Comparison of ENCODE assay signal across 8 mouse cellular contexts in genomic region chr3:96328060-96328729, GRCm38 (mm10). TPM values are rescaled to one million over a fixed set of nuclear protein-coding genes. Genes with fewer than 3 reads are reported as not detected.
A peak's percentile ranks its signal among the peaks of the same experiment; 100 is the strongest.
DNase-seq lines count a peak whose midpoint lies in the region; ATAC-seq and TF ChIP-seq lines count a peak whose summit lies in the region.
"Not testable (repeated sequence)": the region's sequence is repeated elsewhere in the genome, so short reads cannot be mapped to it uniquely, and the experiment has no call there.

No protein-coding gene starts in this region.

- peak overlapping the region; percentile 26 for H3K4me3 ChIP-seq in forebrain, embryonic 14.5 days (ENCODE audit: low read depth, low read length)
- peak overlapping the region; percentile 28 for H3K4me3 ChIP-seq in kidney, postnatal 0 days (replicated peaks; ENCODE audit: low read depth, low read length)
- H3K4me3 ChIP-seq in liver, embryonic 16.5 days (ENCODE audit: low read depth, low read length), result peak overlapping the region; percentile 39
- H3K4me3 ChIP-seq in midbrain, embryonic 15.5 days, result peak overlapping the region; percentile 30
- H3K4me3 ChIP-seq in testis, adult 2 months (ENCODE audit: control insufficient read depth, low read depth, low read length), result peak overlapping the region; percentile 66

- WGBS in forebrain, embryonic 14.5 days, result under 1% methylated on average over 42 of the region's 49 CpGs
- under 1% methylated on average over 38 of the region's 49 CpGs for WGBS in kidney, postnatal 0 days
- under 1% methylated on average over 43 of the region's 49 CpGs for WGBS in liver, embryonic 16.5 days (ENCODE audit: insufficient replicate concordance)
- WGBS in midbrain, embryonic 15.5 days, result under 1% methylated on average over 49 of the region's 49 CpGs

- H3K4me1 ChIP-seq in forebrain, embryonic 14.5 days (ENCODE audit: control insufficient read depth, insufficient read depth, low read length); kidney, postnatal 0 days (replicated peaks; ENCODE audit: insufficient read depth, low read length); liver, embryonic 16.5 days (ENCODE audit: control insufficient read depth, low read depth, low read length); midbrain, embryonic 15.5 days; testis, adult 2 months (ENCODE audit: control insufficient read depth, insufficient read depth, low read length): not testable (repeated sequence)

- not testable (repeated sequence) for H3K36me3 ChIP-seq in forebrain, embryonic 14.5 days (ENCODE audit: control insufficient read depth, insufficient read depth, low read length); kidney, postnatal 0 days (ENCODE audit: insufficient read depth, low read length); liver, embryonic 16.5 days (ENCODE audit: control insufficient read depth, insufficient read depth); midbrain, embryonic 15.5 days (replicated peaks); testis, adult 2 months (ENCODE audit: control insufficient read depth, insufficient read depth, low read length)

- peaks cover 72% of the 10 kb centered on the region for H3K27me3 ChIP-seq in forebrain, embryonic 14.5 days (replicated peaks; ENCODE audit: control insufficient read depth, insufficient read depth, low read length)
- H3K27me3 ChIP-seq in kidney, postnatal 0 days (ENCODE audit: insufficient read depth, low read length), result peaks cover 77% of the 10 kb centered on the region
- peaks cover 60% of the 10 kb centered on the region for H3K27me3 ChIP-seq in liver, embryonic 16.5 days (ENCODE audit: control insufficient read depth, insufficient read depth, low read depth, low read length)
- H3K27me3 ChIP-seq in midbrain, embryonic 15.5 days (replicated peaks), result peaks cover 83% of the 10 kb centered on the region
- not testable (repeated sequence) for H3K27me3 ChIP-seq in testis, adult 2 months (ENCODE audit: control insufficient read depth, insufficient read depth, low read length)

- peak; percentile 35 for DNase-seq in brain, embryonic 14.5 days (ENCODE audit: low read depth)
- not testable (repeated sequence) for DNase-seq in forebrain, embryonic 14.5 days (ENCODE audit: low spot score)
- peak; percentile 44 for DNase-seq in heart, postnatal 4 days
- peak; percentile 31 for DNase-seq in kidney, postnatal 0 days (ENCODE audit: low spot score)

- peak overlapping the region; percentile 48 for H3K4me2 ChIP-seq in forebrain, embryonic 14.5 days (ENCODE audit: low read length)
- H3K4me2 ChIP-seq in kidney, postnatal 0 days (ENCODE audit: low read length), result peak overlapping the region; percentile 52
- peak overlapping the region; percentile 48 for H3K4me2 ChIP-seq in liver, embryonic 16.5 days (ENCODE audit: low read depth, low read length)
- H3K4me2 ChIP-seq in midbrain, embryonic 15.5 days, result peak overlapping the region; percentile 54

- not testable (repeated sequence) for H3K9ac ChIP-seq in forebrain, embryonic 14.5 days (ENCODE audit: low read length); liver, embryonic 16.5 days (ENCODE audit: low read depth, low read length); midbrain, embryonic 15.5 days
- H3K9ac ChIP-seq in kidney, postnatal 0 days (ENCODE audit: low read depth, low read length), result peak overlapping the region; percentile 47; the same call in 1 of the 2 replicates

- ATAC-seq in CD4-positive, CD25-positive, alpha-beta regulatory T cell, adult 4 months, result peak; percentile 31
- ATAC-seq in forebrain, embryonic 14.5 days, result peak; percentile 77
- ATAC-seq in kidney, postnatal 0 days (replicated peaks; ENCODE audit: low FRiP score, low read depth), result peak; percentile 93
- peak; percentile 84 for ATAC-seq in liver, embryonic 16.5 days (ENCODE audit: low read depth)
- peak; percentile 82 for ATAC-seq in midbrain, embryonic 15.5 days (replicated peaks)

- TF ChIP-seq POLR2A in brain, embryonic 14.5 days (IDR thresholded peaks at IDR 0.05; ENCODE audit: borderline replicate concordance, extremely low read depth, insufficient read depth, insufficient read length, poor library complexity, severe bottlenecking), result not testable (repeated sequence)
- TF ChIP-seq POLR2A in testis, adult 2 months (IDR thresholded peaks at IDR 0.05; ENCODE audit: control insufficient read depth, low read depth, low read length), result peak; percentile 61; the same call in 1 of the 2 replicates

- not testable (repeated sequence) for TF ChIP-seq CTCF in brain, embryonic 14.5 days (IDR thresholded peaks at IDR 0.05; ENCODE audit: borderline replicate concordance, extremely low read depth, insufficient read depth, insufficient read length); kidney, postnatal 0 days (IDR thresholded peaks at IDR 0.05; ENCODE audit: low read depth); testis, adult 2 months (IDR thresholded peaks at IDR 0.05; ENCODE audit: control insufficient read depth, insufficient read depth, insufficient replicate concordance, low read depth, low read length)

- not testable (repeated sequence) for H3K9me3 ChIP-seq in forebrain, embryonic 14.5 days (replicated peaks; ENCODE audit: control insufficient read depth, low read length); kidney, postnatal 0 days (replicated peaks; ENCODE audit: low read length); liver, embryonic 16.5 days (replicated peaks; ENCODE audit: control insufficient read depth, low read length); midbrain, embryonic 15.5 days

- H3K27ac ChIP-seq in forebrain, embryonic 14.5 days (ENCODE audit: low read depth, low read length); kidney, postnatal 0 days; liver, embryonic 16.5 days (ENCODE audit: low read length); midbrain, embryonic 15.5 days; testis, adult 2 months (ENCODE audit: control insufficient read depth, insufficient read depth, low read depth, low read length): not testable (repeated sequence)

RNA-seq across cellular contexts. Expression of gene Fcgr1, which starts 34.4 kb away (rescaled TPM):
- polyA plus RNA-seq in CD4-positive, CD25-positive, alpha-beta regulatory T cell, adult 4 months (2017; shearing (Covaris generic)), result under 1 TPM in 1 of 2 experiments, not detected in 1; 0.46 TPM
- 1.4 and 1.8 TPM in 2 replicates for polyA plus RNA-seq in brain, embryonic 14.5 days (2012; rRNA removed)
- polyA plus RNA-seq in forebrain, embryonic 14.5 days (2014; fragmentation: Nextera tagmentation; extraction: Ambion mirVana), result 1.5 and 1.6 TPM in 2 replicates
- under 1 TPM; 0.57 to 0.70 TPM for total RNA-seq in heart, postnatal 4 days (2021)
- polyA plus RNA-seq in kidney, postnatal 0 days (2015; fragmentation: Nextera tagmentation; extraction: Ambion mirVana), result 2.0 and 2.5 TPM in 2 replicates
- polyA plus RNA-seq in liver, embryonic 16.5 days (2015; fragmentation: Nextera tagmentation; extraction: Ambion mirVana), result 3.8 and 4.5 TPM in 2 replicates
- polyA plus RNA-seq in midbrain, embryonic 15.5 days (2015; fragmentation: Nextera tagmentation; extraction: Ambion mirVana), result 1.0 and 1.7 TPM in 2 replicates
- polyA plus RNA-seq in testis, adult 2 months (2012; rRNA removed), result 0.19 and 0.23 TPM in 2 replicates

RNA-seq across cellular contexts. Expression of gene Hist2h2bb, which starts 58.6 kb away (rescaled TPM):
- polyA plus RNA-seq in CD4-positive, CD25-positive, alpha-beta regulatory T cell, adult 4 months (2017; shearing (Covaris generic)), result 1 to 10 TPM; 6.3 to 8.4 TPM
- 9.3 and 14.5 TPM in 2 replicates for polyA plus RNA-seq in brain, embryonic 14.5 days (2012; rRNA removed)
- 10.8 and 17.6 TPM in 2 replicates for polyA plus RNA-seq in forebrain, embryonic 14.5 days (2014; fragmentation: Nextera tagmentation; extraction: Ambion mirVana)
- total RNA-seq in heart, postnatal 4 days (2021), result 100 to 1,000 TPM; 767 to 799 TPM
- polyA plus RNA-seq in kidney, postnatal 0 days (2015; fragmentation: Nextera tagmentation; extraction: Ambion mirVana), result 4.9 and 5.4 TPM in 2 replicates
- polyA plus RNA-seq in liver, embryonic 16.5 days (2015; fragmentation: Nextera tagmentation; extraction: Ambion mirVana), result 17.9 and 25.9 TPM in 2 replicates
- polyA plus RNA-seq in midbrain, embryonic 15.5 days (2015; fragmentation: Nextera tagmentation; extraction: Ambion mirVana), result 1.9 and 2.6 TPM in 2 replicates
- 1.4 and 1.6 TPM in 2 replicates for polyA plus RNA-seq in testis, adult 2 months (2012; rRNA removed)

RNA-seq across cellular contexts. Expression of gene Hist2h3b, which starts 59.7 kb away (rescaled TPM):
- polyA plus RNA-seq in CD4-positive, CD25-positive, alpha-beta regulatory T cell, adult 4 months (2017; shearing (Covaris generic)), result 1 to 10 TPM; 7.4 to 9.9 TPM
- 76.5 and 89.8 TPM in 2 replicates for polyA plus RNA-seq in brain, embryonic 14.5 days (2012; rRNA removed)
- polyA plus RNA-seq in forebrain, embryonic 14.5 days (2014; fragmentation: Nextera tagmentation; extraction: Ambion mirVana), result 42.3 and 52.1 TPM in 2 replicates
- total RNA-seq in heart, postnatal 4 days (2021), result 100 to 1,000 TPM; 856 to 901 TPM
- 34.6 and 36.5 TPM in 2 replicates for polyA plus RNA-seq in kidney, postnatal 0 days (2015; fragmentation: Nextera tagmentation; extraction: Ambion mirVana)
- polyA plus RNA-seq in liver, embryonic 16.5 days (2015; fragmentation: Nextera tagmentation; extraction: Ambion mirVana), result 78.4 and 87.8 TPM in 2 replicates
- polyA plus RNA-seq in midbrain, embryonic 15.5 days (2015; fragmentation: Nextera tagmentation; extraction: Ambion mirVana), result 12.8 and 13.1 TPM in 2 replicates
- 5.0 and 6.2 TPM in 2 replicates for polyA plus RNA-seq in testis, adult 2 months (2012; rRNA removed)

Comparison
In these comparisons a context has a peak if more than half of its experiments do, and no peak if none do; other contexts are left out.
1. ATAC-seq: peak in every context shown above with its lines; median percentile 93 in kidney, postnatal 0 days; 84 in liver, embryonic 16.5 days; 82 in midbrain, embryonic 15.5 days; 77 in forebrain, embryonic 14.5 days; 31 in CD4-positive, CD25-positive, alpha-beta regulatory T cell, adult 4 months.